Mouse (Mus musculus): ENCODE measurements at regions not wholly inside any gene's neighbourhood (a gene's known extent, or its start where the extent isn't known, plus 50 kb on each side); places are given as distances from the start of the nearest gene placed in this dataset.

- CTCF ChIA-PET: no interaction called here
These were observed 241.4 kb upstream of the Cypt15 start for GRCm38 (mm10) chrX:39104671-39105070.

GRCm38 (mm10) chrX:39105921-39106320 lies 240.1 kb upstream of the Cypt15 start:
- POLR2A ChIA-PET: no interaction called here
- CTCF ChIA-PET: interaction anchor here in 1 of 4 experiments (0.5 kb wide), 1 partner anchor 1316 kb away, joined by 8 read pairs; no protein-coding TSS in a partner anchor

More at GRCm38 (mm10) chrX:39104671-39105070, 241.4 kb upstream of the Cypt15 start:
- POLR2A ChIA-PET: no interaction called here

- ChIA-PET POLR2A (no interaction called here), CTCF (no interaction called here)
These were observed 216.7 kb upstream of the Cypt15 start for GRCm38 (mm10) chrX:39129331-39129730.
